Mouse (Mus musculus): Measurements from ENCODE around the gene Srek1.

GRCm38 (mm10) chr13:103705436-103705978 lies 68.9 kb downstream of the Srek1 start:
- no peak for TF ChIP-seq CTCF (IDR thresholded peaks at IDR 0.05; ENCODE audit: borderline replicate concordance, insufficient read depth, low read length)
- no peak for TF ChIP-seq POLR2A (IDR thresholded peaks at IDR 0.05; ENCODE audit: low read depth, low read length)

All from embryonic fibroblast, embryonic 13.5 days (primary cell).